Mouse (Mus musculus) kidney, postnatal 36 days (tissue): ENCODE results near the gene H2-Q10.
"Not testable (repeated sequence)": the region's sequence is repeated elsewhere in the genome, so short reads cannot be mapped to it uniquely, and the experiment has no call there.

ENCODE experiments used
- DNase-seq, 2 experiments: peaks; one replicate each; pipeline ENCODE4 v3.0.0; 2021 to 2022; ENCODE audit warnings: mixed read lengths in 2 of 2

The H2-Q10 gene

DNA sequence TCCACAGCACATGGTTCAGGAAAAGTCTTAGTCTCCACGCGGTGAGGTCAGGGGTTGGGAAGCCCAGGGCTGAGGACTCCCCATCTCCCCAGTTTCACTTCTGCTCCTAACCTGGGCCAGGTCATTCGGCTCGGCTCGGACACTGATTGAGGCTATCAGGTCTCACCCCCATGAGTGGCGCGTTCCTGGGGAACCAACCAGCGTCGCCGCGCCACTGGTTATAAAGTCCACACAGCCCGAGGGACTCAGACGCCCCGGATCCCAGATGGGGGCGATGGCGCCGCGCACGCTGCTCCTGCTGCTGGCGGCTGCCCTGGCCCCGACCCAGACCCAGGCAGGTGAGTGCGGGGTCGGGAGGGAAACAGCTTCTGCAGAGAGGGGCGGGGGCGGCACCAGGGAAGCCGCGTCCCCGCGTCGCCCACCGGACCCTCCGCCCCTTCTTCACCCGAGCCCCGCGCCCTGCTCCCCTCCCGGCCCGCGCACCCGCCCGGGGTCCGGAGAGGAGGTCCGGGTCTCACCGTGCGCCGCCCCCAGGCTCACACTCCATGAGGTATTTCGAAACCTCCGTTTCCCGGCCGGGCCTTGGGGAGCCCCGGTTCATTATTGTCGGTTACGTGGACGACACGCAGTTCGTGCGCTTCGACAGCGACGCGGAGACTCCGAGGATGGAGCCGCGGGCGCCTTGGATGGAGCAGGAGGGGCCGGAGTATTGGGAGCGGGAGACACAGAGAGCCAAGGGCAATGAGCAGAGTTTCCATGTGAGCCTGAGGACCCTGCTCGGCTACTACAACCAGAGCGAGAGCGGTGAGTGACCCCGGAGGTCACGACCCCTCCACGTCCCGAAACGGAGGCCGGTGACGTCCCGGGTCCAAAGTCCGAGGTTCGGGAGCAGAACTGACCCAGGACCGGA is at the start of gene H2-Q10:
Gene H2-Q10, plus strand, starts transcription at position 248 of the 910 bp plus-strand sequence.
- peak; percentile 55 to 75 for DNase-seq

DNA sequence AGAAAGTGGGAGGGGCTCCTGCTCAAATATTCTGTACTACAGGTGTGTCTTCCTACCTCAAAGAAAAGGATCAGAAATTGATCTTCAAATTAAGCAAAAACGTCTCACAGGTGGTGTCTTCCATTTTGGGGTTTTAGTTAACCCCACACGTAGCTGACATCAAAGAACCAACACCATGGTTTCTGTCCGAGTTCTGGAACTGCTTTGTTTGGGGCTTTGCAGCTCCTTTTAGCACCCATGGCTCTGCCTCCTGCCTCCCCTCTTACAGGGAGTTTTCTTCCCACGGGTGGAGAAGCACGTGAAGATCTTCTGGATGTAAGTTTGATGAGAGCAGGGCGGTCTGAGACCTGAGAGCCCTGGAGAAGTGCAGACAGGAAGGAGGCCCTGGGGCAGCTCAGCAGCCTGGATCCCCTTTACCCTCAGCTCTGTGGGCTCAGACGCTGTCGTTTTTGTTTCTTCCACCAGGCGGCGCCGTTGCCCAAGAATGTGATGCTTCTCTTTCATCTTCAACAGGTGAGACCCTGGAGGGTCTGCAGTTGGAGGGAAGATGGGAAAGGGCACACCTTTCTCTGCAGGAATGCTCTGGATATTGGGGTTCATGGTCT is 49.6 kb upstream of the H2-Q10 start:
- DNase-seq, result peak in 1 of 2 experiments; percentile 72

DNA sequence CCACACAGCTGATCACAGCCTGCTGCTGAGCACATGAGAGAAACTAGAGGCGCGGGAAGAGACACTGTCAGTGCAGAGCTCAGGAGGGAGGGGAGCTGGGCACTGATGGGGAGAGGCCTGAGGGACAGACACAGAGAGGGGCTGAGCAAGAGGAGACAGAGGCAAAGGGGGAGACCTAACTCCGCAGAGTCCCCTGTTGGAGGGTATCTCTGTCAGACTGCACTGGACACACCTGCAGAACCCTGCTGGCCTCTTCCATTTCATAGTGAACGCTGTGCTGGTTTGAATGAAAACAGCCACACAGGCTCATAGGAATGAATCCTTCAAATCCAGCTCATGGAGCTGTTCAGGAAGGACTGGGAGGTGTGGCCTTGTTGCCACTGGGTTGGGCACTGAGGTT is 48.6 kb upstream of the H2-Q10 start:
- DNase-seq, result not testable (repeated sequence)

DNA sequence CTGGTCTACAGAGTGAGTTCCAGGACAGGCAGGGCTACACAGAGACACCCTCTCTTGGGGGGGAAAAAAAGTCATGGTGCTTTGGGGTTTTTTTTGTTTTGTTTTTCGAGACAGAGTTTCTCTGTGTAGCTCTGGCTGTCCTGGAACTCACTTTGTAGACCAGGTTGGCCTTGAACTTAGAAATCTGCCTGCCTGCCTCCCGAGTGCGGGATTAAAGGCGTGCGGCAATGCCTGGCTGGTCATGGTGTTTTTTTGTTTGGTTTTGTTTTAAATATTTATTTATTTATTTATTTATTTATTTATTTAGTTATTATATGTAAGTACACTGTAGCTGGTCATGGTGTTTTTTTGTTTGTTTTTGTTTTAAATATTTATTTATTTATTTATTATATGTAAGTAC is 47.5 kb upstream of the H2-Q10 start:
- DNase-seq, result not testable (repeated sequence)

DNA sequence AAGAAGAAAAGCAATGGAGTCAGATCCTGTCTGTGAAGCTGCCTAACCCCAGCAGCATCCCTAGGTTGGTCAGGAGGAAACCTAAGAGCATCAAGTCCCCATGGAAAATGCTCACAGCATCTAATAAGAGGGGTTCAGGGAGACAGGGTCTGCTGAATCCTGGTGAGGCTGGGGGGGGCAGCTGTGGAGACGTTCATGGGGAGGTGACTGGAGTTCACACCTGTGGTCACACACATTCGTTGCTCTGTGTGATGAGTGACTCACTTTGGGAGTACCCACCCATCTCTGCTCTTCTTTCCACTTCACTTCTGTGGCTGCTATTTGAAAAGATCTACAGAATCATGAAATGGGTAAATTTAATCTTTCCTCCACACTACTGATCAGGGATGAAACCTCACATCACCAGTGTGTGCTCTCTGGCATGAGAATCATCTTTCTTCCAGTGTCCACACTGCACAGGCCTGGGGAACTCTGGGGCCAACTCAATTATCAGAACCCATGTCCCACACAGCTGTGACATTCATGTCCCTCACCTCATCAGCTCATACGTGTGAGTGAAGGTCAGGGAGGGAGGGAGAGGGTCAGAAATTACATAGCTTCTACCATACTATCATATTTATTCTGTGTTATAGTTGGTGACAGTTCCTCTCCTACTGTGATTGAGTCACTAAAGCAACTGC is 46.6 kb upstream of the H2-Q10 start:
- not testable (repeated sequence) for DNase-seq

DNA sequence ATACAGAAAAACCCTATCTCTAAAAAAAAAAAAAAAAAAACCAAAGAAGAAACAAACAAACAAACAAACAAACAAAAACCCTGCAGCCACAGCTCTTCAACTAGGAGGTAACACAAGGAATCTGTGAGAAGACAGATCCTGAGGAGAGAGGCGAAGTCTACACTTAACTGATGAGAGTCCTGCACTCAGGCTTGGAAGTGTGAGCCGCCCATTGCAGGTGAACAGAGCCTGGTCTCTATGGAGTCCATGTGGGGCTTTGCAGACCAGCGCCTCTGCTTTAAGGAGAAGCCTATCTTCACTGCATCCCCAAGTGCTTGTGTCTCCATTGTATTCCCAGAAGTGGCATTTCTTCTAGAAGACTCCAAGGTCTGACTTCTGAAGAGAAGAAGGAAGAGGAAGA is 45.8 kb upstream of the H2-Q10 start:
- DNase-seq, result not testable (repeated sequence)

DNA sequence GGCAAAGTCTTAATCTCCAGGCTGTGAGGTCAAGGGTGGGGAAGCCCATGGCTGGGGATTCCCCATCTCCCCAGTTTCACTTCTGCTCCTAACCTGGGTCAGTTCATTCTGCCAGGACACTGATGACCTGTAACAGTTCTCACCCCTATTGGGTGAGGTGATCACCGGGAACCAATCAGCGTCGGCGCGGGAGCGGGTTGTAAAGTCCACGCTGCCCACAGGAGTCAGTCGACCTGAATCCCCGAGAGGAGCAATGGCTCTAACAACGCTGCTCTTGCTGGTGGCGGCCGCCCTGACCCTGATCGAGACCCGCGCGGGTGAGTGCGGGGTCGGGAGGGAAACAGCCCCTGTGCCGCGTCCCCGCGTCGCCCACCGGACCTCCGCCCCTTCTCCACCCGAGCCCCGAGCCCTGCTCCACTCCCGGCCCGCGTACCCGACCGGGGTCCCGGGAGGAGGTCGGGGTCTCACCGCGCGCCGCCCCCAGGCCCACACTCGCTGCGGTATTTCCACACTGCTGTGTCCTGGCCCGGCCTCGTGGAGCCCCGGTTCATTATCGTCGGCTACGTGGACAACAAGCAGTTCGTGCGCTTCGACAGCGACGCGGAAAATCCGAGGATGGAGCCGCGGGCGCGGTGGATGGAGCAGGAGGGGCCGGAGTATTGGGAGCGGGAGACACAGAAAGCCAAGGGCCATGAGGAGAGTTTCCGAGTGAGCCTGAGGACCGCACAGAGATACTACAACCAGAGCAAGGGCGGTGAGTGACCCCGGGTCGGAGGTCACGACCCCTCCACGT is 45.1 kb upstream of the H2-Q10 start, which contains the start of gene H2-Q6:
Gene H2-Q6, plus strand, starts transcription at position 227 of the 793 bp plus-strand sequence.
- DNase-seq, result peak; percentile 72 to 84

DNA sequence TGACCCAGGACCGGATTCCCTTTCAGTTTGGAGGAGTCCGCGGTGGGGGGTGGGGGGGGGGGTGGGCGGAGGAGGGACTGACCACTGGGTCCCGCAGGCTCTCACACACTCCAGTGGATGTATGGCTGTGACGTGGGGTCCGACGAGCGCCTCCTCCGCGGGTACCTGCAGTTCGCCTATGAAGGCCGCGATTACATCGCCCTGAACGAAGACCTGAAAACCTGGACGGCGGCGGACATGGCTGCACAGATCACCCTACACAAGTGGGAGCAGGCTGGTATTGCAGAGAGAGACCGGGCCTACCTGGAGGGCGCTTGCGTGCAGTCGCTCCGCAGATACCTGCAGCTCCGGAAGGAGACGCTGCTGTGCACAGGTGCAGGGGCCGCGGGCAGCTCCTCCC is 44.4 kb upstream of the H2-Q10 start:
- peak in 1 of 2 experiments; percentile 29 for DNase-seq

DNA sequence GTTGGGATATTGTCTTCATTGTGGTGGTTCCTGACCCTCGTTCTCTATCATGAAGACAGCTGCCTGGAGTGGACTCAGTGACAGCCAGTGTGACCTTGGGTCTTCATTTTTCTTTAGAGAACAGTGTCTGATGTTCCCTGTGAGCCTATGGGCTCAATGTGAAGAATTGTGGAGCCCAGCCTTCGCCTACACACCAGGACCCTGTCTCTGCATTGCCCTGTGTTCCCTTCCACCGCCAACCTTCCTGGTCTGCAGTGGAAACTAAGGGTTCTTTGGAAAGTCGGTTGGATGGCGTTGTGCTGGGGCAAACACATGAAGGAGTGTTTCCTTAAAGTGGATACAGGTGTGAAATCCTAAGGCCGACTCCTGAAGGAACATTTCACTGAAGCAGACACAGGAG is 41.0 kb upstream of the H2-Q10 start:
- DNase-seq, result not testable (repeated sequence)

DNA sequence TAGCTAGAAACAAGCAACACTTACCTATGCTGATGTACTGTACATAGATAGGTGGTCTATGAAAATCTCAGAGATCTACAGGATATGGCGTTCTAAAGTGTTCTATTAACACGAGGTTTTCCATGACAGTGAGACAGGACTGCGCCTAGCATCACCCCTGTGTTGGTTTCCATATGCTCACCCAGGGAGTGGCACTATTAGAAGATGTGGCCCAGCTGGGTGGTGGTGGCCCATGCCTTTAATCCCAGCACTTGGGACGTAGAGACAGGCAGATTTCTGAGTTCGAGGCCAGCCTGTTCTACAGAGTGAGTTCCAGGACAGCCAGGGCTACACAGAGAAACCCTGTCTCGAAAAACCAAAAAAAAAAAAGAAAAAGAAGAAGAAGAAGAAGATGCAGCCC is 39.2 kb upstream of the H2-Q10 start:
- not testable (repeated sequence) for DNase-seq

DNA sequence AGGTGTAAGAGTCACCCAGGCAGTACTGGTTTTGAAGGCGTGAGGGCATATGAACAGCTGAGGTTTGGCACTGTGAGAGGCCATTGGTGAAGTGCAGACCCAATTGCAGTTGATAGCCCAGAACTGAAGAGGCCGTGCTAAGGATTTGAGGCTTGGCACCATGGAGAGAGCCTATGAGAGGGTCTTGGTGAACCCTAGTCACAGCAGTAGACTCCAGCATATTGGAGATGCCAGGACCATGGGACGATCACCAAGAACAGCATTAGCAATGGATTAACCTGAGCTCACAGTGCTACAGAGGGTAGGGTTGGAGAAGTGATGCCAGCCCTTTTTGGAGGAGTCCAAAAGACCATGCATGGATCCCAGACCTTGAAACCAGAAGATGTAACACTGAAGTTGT is 37.7 kb upstream of the H2-Q10 start:
- DNase-seq, result not testable (repeated sequence)

DNA sequence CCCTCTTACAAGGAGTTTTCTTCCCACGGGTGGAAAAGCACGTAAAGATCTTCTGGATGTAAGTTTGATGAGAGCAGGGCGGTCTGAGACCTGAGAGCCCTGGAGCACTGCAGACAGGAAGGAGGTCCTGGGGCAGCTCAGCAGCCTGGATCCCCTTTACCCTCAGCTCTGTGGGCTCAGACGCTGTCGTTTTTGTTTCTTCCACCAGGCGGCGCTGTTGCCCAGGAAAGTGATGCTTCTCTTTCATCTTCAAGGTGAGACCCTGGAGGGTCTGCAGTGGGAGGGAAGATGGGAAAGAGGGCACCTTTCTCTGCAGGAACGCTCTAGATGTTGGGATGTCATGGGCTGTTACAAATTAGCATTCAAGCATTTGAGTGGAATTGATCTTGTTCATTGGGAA is 35.1 kb upstream of the H2-Q10 start:
- DNase-seq, result peak in 1 of 2 experiments; percentile 47

DNA sequence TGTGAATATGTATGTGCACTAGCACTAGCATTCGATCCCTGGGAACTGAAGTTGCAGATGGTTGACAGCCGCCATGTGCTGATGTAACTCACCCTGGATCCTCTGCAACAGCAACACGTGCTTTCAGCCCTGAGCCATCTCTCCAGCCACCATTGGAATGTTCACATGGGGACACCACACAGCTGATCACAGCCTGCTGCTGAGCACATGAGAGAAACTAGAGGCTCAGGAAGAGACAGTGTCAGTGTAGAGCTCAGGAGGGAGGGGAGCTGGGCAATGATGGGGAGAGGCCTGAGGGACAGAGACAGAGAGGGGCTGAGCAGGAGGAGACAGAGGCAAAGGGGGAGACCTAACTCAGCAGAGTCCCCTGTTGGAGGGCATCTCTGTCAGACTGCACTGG is 34.3 kb upstream of the H2-Q10 start:
- DNase-seq, result not testable (repeated sequence)

DNA sequence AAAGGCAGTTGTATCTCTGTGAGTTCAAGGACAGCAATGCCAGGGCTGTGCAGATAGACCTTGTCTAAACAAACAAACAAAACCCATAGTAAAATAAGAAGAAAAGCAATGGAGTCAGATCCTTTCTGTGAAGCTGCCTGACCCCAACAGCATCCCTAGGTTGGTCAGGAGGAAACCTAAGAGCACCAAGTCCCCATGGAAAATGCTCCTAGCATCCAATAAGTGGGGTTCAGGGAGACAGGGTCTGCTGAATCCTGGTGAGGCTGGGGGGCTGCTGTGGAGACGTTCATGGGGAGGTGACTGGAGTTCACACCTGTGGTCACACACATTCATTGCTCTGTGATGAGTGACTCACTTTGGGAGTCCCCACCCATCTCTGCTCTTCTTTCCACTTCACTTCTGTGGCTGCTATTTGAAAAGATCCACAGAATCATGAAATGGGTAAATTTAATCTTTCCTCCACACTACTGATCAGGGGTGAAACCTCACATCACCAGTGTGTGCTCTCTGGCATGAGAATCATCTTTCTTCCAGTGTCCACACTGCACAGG is 32.4 kb upstream of the H2-Q10 start:
- not testable (repeated sequence) for DNase-seq

DNA sequence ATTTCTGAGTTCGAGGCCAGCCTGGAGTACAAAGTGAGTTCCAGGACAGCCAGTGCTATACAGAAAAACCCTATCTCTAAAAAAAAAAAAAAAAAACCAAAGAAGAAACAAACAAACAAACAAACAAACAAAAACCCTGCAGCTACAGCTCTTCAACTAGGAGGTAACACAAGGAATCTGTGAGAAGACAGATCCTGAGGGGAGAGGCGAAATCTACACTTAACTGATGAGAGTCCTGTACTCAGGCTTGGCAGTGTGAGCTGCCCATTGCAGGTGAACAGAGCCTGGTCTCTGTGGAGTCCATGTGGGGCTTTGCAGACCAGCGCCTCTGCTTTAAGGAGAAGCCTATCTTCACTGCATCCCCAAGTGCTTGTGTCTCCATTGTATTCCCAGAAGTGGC is 31.5 kb upstream of the H2-Q10 start:
- DNase-seq, result not testable (repeated sequence)

DNA sequence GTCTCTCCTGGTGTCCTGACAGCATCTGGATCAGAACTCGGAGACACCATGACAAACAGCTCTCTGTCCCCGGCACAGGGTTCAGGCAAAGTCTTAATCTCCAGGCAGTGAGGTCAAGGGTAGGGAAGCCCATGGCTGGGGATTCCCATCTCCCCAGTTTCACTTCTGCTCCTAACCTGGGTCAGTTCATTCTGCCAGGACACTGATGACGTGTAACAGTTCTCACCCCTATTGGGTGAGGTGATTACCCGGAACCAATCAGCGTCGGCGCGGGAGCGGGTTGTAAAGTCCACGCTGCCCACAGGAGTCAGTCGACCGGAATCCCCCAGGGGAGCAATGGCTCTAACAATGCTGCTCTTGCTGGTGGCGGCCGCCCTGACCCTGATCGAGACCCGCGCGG is 31.0 kb upstream of the H2-Q10 start, which contains the start of gene H2-Q7:
Gene H2-Q7, plus strand, starts transcription at position 271 of the 400 bp plus-strand sequence.
- DNase-seq, result peak; percentile 87 to 90

DNA sequence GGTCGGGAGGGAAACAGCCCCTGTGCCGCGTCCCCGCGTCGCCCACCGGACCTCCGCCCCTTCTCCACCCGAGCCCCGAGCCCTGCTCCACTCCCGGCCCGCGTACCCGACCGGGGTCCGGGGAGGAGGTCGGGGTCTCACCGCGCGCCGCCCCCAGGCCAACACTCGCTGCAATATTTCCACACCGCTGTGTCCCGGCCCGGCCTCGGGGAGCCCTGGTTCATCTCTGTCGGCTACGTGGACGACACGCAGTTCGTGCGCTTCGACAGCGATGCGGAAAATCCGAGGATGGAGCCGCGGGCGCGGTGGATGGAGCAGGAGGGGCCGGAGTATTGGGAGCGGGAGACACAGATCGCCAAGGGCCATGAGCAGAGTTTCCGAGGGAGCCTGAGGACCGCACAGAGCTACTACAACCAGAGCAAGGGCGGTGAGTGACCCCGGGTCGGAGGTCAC is 30.6 kb upstream of the H2-Q10 start:
- peak in 1 of 2 experiments; percentile 27 for DNase-seq

DNA sequence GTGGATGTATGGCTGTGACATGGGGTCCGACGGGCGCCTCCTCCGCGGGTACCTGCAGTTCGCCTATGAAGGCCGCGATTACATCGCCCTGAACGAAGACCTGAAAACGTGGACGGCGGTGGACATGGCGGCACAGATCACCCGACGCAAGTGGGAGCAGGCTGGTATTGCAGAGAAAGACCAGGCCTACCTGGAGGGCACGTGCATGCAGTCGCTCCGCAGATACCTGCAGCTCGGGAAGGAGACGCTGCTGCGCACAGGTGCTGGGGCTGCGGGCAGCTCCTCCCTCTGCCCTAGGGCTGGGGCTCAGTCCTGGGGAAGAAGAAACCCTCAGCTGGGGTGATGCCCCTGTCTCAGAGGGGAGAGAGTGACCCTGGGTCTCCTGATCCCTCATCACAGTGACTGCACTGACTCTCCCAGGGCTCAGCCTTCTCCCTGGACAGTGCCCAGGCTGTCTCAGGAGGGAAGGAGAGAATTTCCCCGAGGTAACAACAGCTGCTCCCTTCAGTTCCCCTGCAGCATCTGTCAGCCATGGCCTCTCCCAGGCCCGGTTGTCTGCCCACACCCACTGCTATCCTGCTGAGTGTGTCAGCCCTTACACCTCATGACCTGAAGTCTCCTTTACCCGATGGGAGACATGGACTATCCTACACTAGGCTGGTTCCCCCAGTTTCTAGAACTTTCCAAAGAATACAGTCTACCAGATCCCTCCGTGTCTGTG is 29.8 kb upstream of the H2-Q10 start:
- DNase-seq, result not testable (repeated sequence)

DNA sequence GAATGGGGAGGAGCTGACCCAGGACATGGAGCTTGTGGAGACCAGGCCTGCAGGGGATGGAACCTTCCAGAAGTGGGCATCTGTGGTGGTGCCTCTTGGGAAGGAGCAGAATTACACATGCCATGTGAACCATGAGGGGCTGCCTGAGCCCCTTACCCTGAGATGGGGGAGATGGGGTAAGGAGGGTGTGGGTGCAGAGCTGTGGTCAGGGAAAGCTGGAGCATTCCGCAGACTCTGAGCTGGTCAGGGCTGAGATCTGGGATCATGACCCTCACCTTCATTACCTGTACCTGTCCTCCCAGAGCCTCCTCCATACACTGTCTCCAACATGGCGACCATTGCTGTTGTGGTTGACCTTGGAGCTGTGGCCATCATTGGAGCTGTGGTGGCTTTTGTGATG is 27.5 kb upstream of the H2-Q10 start:
- DNase-seq, result not testable (repeated sequence)

DNA sequence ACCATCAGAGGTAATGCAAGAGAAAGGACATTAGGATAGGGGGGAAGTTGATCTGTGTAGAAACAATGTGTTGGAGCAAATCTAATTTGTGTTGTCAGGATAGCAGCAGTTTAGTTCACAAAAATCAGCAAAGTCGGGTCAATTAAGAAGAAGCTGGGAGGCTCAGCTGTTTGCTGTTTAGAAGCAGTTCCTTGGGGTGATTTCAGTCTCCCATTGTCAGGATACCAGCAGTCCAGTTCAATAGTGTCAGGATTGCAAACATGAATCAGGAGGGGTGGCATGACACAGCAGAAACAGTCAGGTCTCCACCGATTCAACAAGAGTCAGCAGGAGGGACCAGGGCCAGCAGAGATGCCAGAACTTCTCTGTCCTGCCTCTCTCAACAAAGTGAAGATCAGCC is 25.4 kb upstream of the H2-Q10 start:
- DNase-seq, result not testable (repeated sequence)

DNA sequence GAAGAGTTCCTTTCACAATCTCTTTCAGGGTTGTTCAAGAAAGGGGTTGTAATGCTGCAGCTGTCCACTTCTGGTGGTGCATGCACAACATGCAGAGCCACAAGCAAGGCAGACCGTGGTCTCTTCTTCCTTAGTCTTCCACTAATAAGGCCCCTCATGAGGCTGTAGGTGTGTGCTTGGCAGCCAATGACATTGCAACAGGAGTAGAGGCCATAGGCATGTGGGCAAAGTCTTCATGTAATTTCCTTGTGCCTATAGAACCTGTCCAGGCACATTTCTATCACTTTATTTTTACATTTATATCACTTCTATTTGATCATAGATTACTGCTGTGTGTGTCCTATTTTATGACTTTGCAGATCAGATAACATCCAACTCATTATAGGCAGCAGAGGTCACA is 11.6 kb upstream of the H2-Q10 start:
- DNase-seq, result not testable (repeated sequence)
